Mouse (Mus musculus) heart, embryonic 12.5 days (tissue): ENCODE data around the gene Gm20388. TPM values are rescaled to one million over a fixed set of nuclear protein-coding genes. Genes with fewer than 3 reads are reported as not detected.

Experiments
- ATAC-seq: fragments of 200-750 bp; cut with Nextera tagmentation; 2 replicates; pipeline ENCODE4 v1.8.0; 2017; ENCODE audit warnings: moderate TSS enrichment, moderate library complexity; ENCODE audit not compliant: insufficient number of reproducible peaks, low FRiP score
- H3K27ac ChIP-seq: fragments of 300-500 bp; sonication (generic); 2 replicates; pipeline ENCODE4 v1.5.1; 2016; ENCODE audit warnings: mild to moderate bottlenecking, moderate library complexity; ENCODE audit not compliant: poor library complexity, severe bottlenecking
- H3K27me3 ChIP-seq: fragments of 300-500 bp; sonication (generic); replicated peaks from 2 replicates; pipeline ENCODE4 v1.6.1; 2016; ENCODE audit warnings: mild to moderate bottlenecking, moderate library complexity
- H3K36me3 ChIP-seq: fragments of 300-500 bp; sonication (generic); 2 replicates; pipeline ENCODE4 v1.6.1; 2016; ENCODE audit warnings: mild to moderate bottlenecking, moderate library complexity
- H3K4me1 ChIP-seq: fragments of 300-500 bp; sonication (generic); replicated peaks from 2 replicates; pipeline ENCODE4 v1.6.1; 2016; ENCODE audit warnings: mild to moderate bottlenecking
- H3K4me2 ChIP-seq: fragments of 300-500 bp; sonication (generic); 2 replicates; pipeline ENCODE4 v1.6.1; 2016; ENCODE audit warnings: mild to moderate bottlenecking, moderate library complexity
- H3K4me3 ChIP-seq: fragments of 300-500 bp; sonication (generic); 2 replicates; pipeline ENCODE4 v1.5.1; 2016; ENCODE audit warnings: mild to moderate bottlenecking
- H3K9ac ChIP-seq: fragments of 300-500 bp; sonication (generic); 2 replicates; pipeline ENCODE4 v1.6.1; 2016; ENCODE audit warnings: mild to moderate bottlenecking, moderate library complexity
- H3K9me3 ChIP-seq: fragments of 300-500 bp; sonication (generic); replicated peaks from 2 replicates; pipeline ENCODE4 v1.6.1; 2016; ENCODE audit warnings: mild to moderate bottlenecking, moderate library complexity
- WGBS: fragments of 180-500 bp; shearing (Covaris S2); methylation state at CpG from one replicate; pipeline ENCODE4 v1.1.7; 2016; 5-methylcytosine and 5-hydroxymethylcytosine counted together
- polyA plus RNA-seq: library from polyadenylated mRNA; unstranded; fragments of >200 nt; fragmentation: Nextera tagmentation; extraction: Ambion mirVana; gene quantifications from 2 replicates; pipeline ENCODE4 v1.2.1, GENCODE M21; 2016

Gm20388 gene
- polyA plus RNA-seq, 1 experiment from 2014 or later: not detected

DNA sequence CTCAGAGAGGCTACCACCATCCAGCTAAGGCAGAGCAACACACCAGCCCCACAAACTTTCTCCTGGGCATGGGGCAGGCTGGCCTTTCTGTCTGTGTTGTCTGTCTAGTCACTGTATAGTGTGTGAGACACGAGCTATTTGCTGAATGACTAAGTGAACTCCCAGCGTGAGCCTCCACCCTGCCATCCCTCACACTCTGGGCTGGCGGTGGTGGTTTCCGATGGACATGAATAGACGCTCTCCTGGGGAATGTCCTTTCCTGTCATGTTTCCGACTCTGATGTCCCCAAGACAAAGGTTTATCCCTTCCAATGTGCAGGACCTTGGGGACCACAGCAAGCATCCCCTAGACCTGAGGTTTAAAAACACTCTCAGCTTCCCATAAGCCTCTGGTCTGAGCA lies 1057.7 kb downstream of the Gm20388 start:
- Histone ChIP-seq H3K9me3 (no peaks in the 10 kb centered on the region; the same call in 1 of the 2 replicates), H3K4me1 (peaks cover 16% of the 10 kb centered on the region), H3K9ac (no peak overlapping the region), H3K4me2 (no peak overlapping the region), H3K27ac (no peak overlapping the region), H3K36me3 (no peaks in the 10 kb centered on the region), H3K4me3 (no peak overlapping the region), H3K27me3 (peaks cover 76% of the 10 kb centered on the region)
- ATAC-seq: no peak
- 41% methylated on average over 6 of the region's 6 CpGs for WGBS

- H3K9me3 ChIP-seq: no peaks in the 10 kb centered on the region; the same call in 1 of the 2 replicates
- no peak overlapping the region for H3K4me3 ChIP-seq
- no peak for ATAC-seq
- whole genome bisulfite sequencing: 40% methylated on average over 5 of the region's 5 CpGs
- H3K4me2 ChIP-seq: no peak overlapping the region
- no peak overlapping the region for H3K27ac ChIP-seq
- peaks cover 77% of the 10 kb centered on the region for H3K27me3 ChIP-seq
- H3K36me3 ChIP-seq: no peaks in the 10 kb centered on the region
- no peak overlapping the region for H3K9ac ChIP-seq
- H3K4me1 ChIP-seq: peaks cover 16% of the 10 kb centered on the region
Observed at GRCm38 (mm10) chr8:120970346-120970745, 1059.7 kb downstream of the Gm20388 start.

- WGBS: 13% methylated on average over 34 of the region's 34 CpGs
- Histone ChIP-seq H3K9me3 (no peaks in the 10 kb centered on the region; the same call in 1 of the 2 replicates), H3K27ac (no peak overlapping the region), H3K4me3 (peak overlapping the region; percentile 43), H3K9ac (peak overlapping the region; percentile 56), H3K4me2 (peak overlapping the region; percentile 74), H3K27me3 (peaks cover 68% of the 10 kb centered on the region), H3K36me3 (no peaks in the 10 kb centered on the region), H3K4me1 (peaks cover 16% of the 10 kb centered on the region)
- peak; percentile 16; the same call in 1 of the 2 replicates for ATAC-seq
Observed at GRCm38 (mm10) chr8:120971691-120972469, 1061.2 kb downstream of the Gm20388 start.

GRCm38 (mm10) chr8:120973046-120973445 lies 1062.4 kb downstream of the Gm20388 start:
- H3K9ac ChIP-seq: no peak overlapping the region
- H3K4me2 ChIP-seq: no peak overlapping the region
- no peaks in the 10 kb centered on the region; the same call in 1 of the 2 replicates for H3K9me3 ChIP-seq
- H3K4me3 ChIP-seq: no peak overlapping the region
- no peak overlapping the region for H3K27ac ChIP-seq
- peaks cover 71% of the 10 kb centered on the region for H3K27me3 ChIP-seq
- ATAC-seq: no peak
- 26% methylated on average over 7 of the region's 7 CpGs for WGBS
- H3K36me3 ChIP-seq: no peaks in the 10 kb centered on the region
- H3K4me1 ChIP-seq: peaks cover 20% of the 10 kb centered on the region

GRCm38 (mm10) chr8:120977131-120977530 lies 1066.5 kb downstream of the Gm20388 start:
- Histone ChIP-seq H3K4me1 (peaks cover 26% of the 10 kb centered on the region), H3K27ac (no peak overlapping the region), H3K9ac (no peak overlapping the region), H3K9me3 (no peaks in the 10 kb centered on the region), H3K4me3 (no peak overlapping the region), H3K27me3 (peaks cover 82% of the 10 kb centered on the region), H3K36me3 (no peaks in the 10 kb centered on the region), H3K4me2 (no peak overlapping the region)
- WGBS: 62% methylated on average over 13 of the region's 13 CpGs
- no peak for ATAC-seq

- H3K27me3 ChIP-seq: peaks cover 73% of the 10 kb centered on the region
- WGBS: 26% methylated on average over 9 of the region's 9 CpGs
- no peaks in the 10 kb centered on the region for H3K36me3 ChIP-seq
- H3K4me2 ChIP-seq: no peak overlapping the region
- no peak for ATAC-seq
- H3K9me3 ChIP-seq: no peaks in the 10 kb centered on the region
- no peak overlapping the region for H3K4me3 ChIP-seq
- peaks cover 22% of the 10 kb centered on the region for H3K4me1 ChIP-seq
- no peak overlapping the region for H3K9ac ChIP-seq
- H3K27ac ChIP-seq: no peak overlapping the region
Observed at GRCm38 (mm10) chr8:120979210-120979609, 1068.6 kb downstream of the Gm20388 start.

DNA sequence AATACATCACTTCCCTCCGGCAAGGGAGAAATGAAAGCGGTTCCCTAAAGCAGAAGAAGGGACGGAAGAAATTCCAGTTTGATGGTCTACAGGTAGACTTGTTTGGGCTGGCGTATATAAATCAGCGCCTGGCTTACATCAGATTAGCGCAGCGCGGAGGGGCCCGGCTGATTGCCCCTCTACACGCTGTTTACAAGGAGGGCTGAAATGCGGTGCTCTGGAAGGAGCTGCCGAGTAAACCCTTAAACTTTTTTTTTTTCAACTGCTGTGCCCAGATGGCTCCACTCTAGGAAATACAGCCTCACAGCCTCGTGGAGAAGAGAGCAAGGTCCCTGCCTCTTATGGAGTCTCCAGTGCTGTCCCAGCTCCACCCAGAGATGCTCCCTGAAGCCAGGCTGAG lies 1070.3 kb downstream of the Gm20388 start:
- Histone ChIP-seq H3K4me3 (no peak overlapping the region), H3K9me3 (no peaks in the 10 kb centered on the region), H3K27me3 (peaks cover 56% of the 10 kb centered on the region), H3K36me3 (no peaks in the 10 kb centered on the region), H3K4me1 (peaks cover 33% of the 10 kb centered on the region), H3K27ac (no peak overlapping the region), H3K4me2 (0 out of 2 replicates have a peak overlapping the region, but pooled peaks have one; percentile 2), H3K9ac (no peak overlapping the region)
- 41% methylated on average over 13 of the region's 13 CpGs for WGBS
- no peak for ATAC-seq

DNA sequence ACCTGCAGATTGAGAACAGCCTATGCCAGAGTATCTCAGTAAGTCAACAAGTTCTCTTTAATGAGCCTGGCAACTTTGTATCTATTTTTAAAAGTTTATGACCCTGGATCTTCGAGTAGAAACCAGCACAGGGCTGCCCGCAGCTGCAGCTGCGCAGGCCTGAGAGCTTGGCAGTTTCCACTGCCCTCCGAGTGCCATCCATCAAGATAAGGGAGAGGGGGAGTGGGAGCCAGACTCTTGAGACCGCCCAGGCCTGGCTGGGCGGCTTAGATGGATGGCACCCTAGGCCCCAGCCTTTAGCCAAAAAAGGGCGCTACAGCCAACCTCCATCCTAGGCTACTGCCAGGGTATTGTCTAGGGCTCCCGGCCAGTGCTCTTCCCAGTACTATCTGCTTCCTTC lies 1074.2 kb downstream of the Gm20388 start:
- Histone ChIP-seq H3K36me3 (no peaks in the 10 kb centered on the region), H3K27ac (no peak overlapping the region), H3K4me2 (no peak overlapping the region), H3K4me1 (peaks cover 26% of the 10 kb centered on the region), H3K9me3 (no peaks in the 10 kb centered on the region), H3K4me3 (no peak overlapping the region), H3K9ac (no peak overlapping the region), H3K27me3 (peaks cover 53% of the 10 kb centered on the region)
- WGBS: 43% methylated on average over 8 of the region's 8 CpGs
- no peak for ATAC-seq

GRCm38 (mm10) chr8:120986022-120986421 lies 1075.4 kb downstream of the Gm20388 start:
- Histone ChIP-seq H3K4me3 (no peak overlapping the region), H3K9me3 (no peaks in the 10 kb centered on the region), H3K4me1 (peaks cover 32% of the 10 kb centered on the region), H3K27me3 (peaks cover 53% of the 10 kb centered on the region), H3K9ac (no peak overlapping the region), H3K4me2 (no peak overlapping the region), H3K36me3 (no peaks in the 10 kb centered on the region), H3K27ac (no peak overlapping the region)
- WGBS: 62% methylated on average over 7 of the region's 7 CpGs
- no peak for ATAC-seq

GRCm38 (mm10) chr8:120993738-120994137 lies 1083.1 kb downstream of the Gm20388 start:
- H3K4me2 ChIP-seq: no peak overlapping the region
- no peak for ATAC-seq
- H3K4me3 ChIP-seq: no peak overlapping the region
- H3K9ac ChIP-seq: no peak overlapping the region
- peaks cover 15% of the 10 kb centered on the region; the same call in 1 of the 2 replicates for H3K4me1 ChIP-seq
- no peaks in the 10 kb centered on the region for H3K36me3 ChIP-seq
- no peaks in the 10 kb centered on the region for H3K9me3 ChIP-seq
- H3K27me3 ChIP-seq: peaks cover 100% of the 10 kb centered on the region
- 21% methylated on average over 16 of the region's 16 CpGs for WGBS
- no peak overlapping the region for H3K27ac ChIP-seq

- WGBS: 78% methylated on average over 9 of the region's 9 CpGs
- Histone ChIP-seq H3K4me3 (no peak overlapping the region), H3K9ac (no peak overlapping the region), H3K4me2 (no peak overlapping the region), H3K36me3 (no peaks in the 10 kb centered on the region), H3K27ac (no peak overlapping the region), H3K9me3 (no peaks in the 10 kb centered on the region), H3K27me3 (peaks cover 92% of the 10 kb centered on the region), H3K4me1 (peaks cover 15% of the 10 kb centered on the region; the same call in 1 of the 2 replicates)
- no peak for ATAC-seq
Observed at GRCm38 (mm10) chr8:120995424-120995823, 1084.8 kb downstream of the Gm20388 start.
